Mouse (Mus musculus) myocyte (in vitro differentiated cells): ENCODE measurements around the gene Olfr1195. TPM values are rescaled to one million over a fixed set of nuclear protein-coding genes. Genes with fewer than 3 reads are reported as not detected.
"Not testable (repeated sequence)": the region's sequence is repeated elsewhere in the genome, so short reads cannot be mapped to it uniquely, and the experiment has no call there.

ENCODE experiments used
- H3K27me3 ChIP-seq: one replicate; pipeline ENCODE4 v1.6.1; 2011; ENCODE audit not compliant: control insufficient read depth, insufficient read depth, insufficient read length
- H3K36me3 ChIP-seq: one replicate; pipeline ENCODE4 v1.6.1; 2011; ENCODE audit not compliant: control insufficient read depth, insufficient read depth
- H3K4me2 ChIP-seq: one replicate; pipeline ENCODE4 v1.6.1; 2011; ENCODE audit warnings: low read depth, control low read depth
- H3K4me3 ChIP-seq: one replicate; pipeline ENCODE4 v1.5.1; 2011; ENCODE audit warnings: mild to moderate bottlenecking, control low read depth, moderate library complexity
- H3K79me2 ChIP-seq: one replicate; pipeline ENCODE4 v1.6.1; 2011; ENCODE audit not compliant: control insufficient read depth, insufficient read depth
- H3ac ChIP-seq: one replicate; pipeline ENCODE4 v1.6.1; 2011; ENCODE audit not compliant: control insufficient read depth, insufficient read length
- CEBPB ChIP-seq: IDR thresholded peaks from 2 replicates; pipeline ENCODE4 v1.6.1; 2011; ENCODE audit warnings: mild to moderate bottlenecking, moderate library complexity; ENCODE audit not compliant: poor library complexity, insufficient read depth, severe bottlenecking
- E2F4 ChIP-seq: IDR thresholded peaks from one replicate; pipeline ENCODE4 v1.6.1; 2011; ENCODE audit warnings: mild to moderate bottlenecking, control low read depth, moderate library complexity; ENCODE audit not compliant: insufficient read depth
- MAX ChIP-seq: IDR thresholded peaks from one replicate; pipeline ENCODE4 v1.6.1; 2011; ENCODE audit warnings: low read depth, mild to moderate bottlenecking, control low read depth
- MYOD1 ChIP-seq, 3 experiments: IDR thresholded peaks; one replicate each; pipeline ENCODE4 v1.6.1; 2011; ENCODE audit warnings: control low read depth in 2 of 3, low read depth in 2 of 3, mild to moderate bottlenecking in 2 of 3, moderate library complexity in 1 of 3; ENCODE audit not compliant: insufficient read length in 2 of 3, control insufficient read depth in 1 of 3
- MYOG ChIP-seq, 3 experiments: IDR thresholded peaks; one replicate each; pipeline ENCODE4 v1.6.1; 2011; ENCODE audit warnings: control low read depth in 2 of 3, low read depth in 2 of 3, mild to moderate bottlenecking in 2 of 3; ENCODE audit not compliant: insufficient read length in 2 of 3, control insufficient read depth in 1 of 3, insufficient read depth in 1 of 3
- POLR2A ChIP-seq: IDR thresholded peaks from one replicate; pipeline ENCODE4 v1.6.1; 2011; ENCODE audit warnings: low read depth, mild to moderate bottlenecking, control low read depth, moderate library complexity; ENCODE audit not compliant: insufficient read length
- POLR2AphosphoS2 ChIP-seq: IDR thresholded peaks from one replicate; pipeline ENCODE4 v1.6.1; 2011; ENCODE audit warnings: low read depth, control low read depth; ENCODE audit not compliant: insufficient read length
- REST ChIP-seq: IDR thresholded peaks from one replicate; pipeline ENCODE4 v1.6.1; 2011; ENCODE audit warnings: mild to moderate bottlenecking, control low read depth, moderate library complexity; ENCODE audit not compliant: insufficient read depth, insufficient read length
- SRF ChIP-seq: IDR thresholded peaks from one replicate; pipeline ENCODE4 v1.6.1; 2011; ENCODE audit warnings: low read depth; ENCODE audit not compliant: control insufficient read depth, insufficient read length
- TCF12 ChIP-seq: IDR thresholded peaks from one replicate; pipeline ENCODE4 v1.6.1; 2011; ENCODE audit warnings: mild to moderate bottlenecking, control low read depth; ENCODE audit not compliant: poor library complexity, insufficient read depth, severe bottlenecking
- TCF3 ChIP-seq: IDR thresholded peaks from one replicate; pipeline ENCODE4 v1.6.1; 2011; ENCODE audit warnings: low read depth, control low read depth; ENCODE audit not compliant: insufficient read length
- USF1 ChIP-seq: IDR thresholded peaks from one replicate; pipeline ENCODE4 v1.6.1; 2011; ENCODE audit warnings: low read depth, mild to moderate bottlenecking, control low read depth, moderate library complexity
- polyA plus RNA-seq: library from polyadenylated mRNA; unstranded; fragments of >200 nt; fragmentation: generic; extraction: Trizol; gene quantifications from one replicate; pipeline ENCODE4 v1.2.1, GENCODE M21; 2012; ENCODE audit warnings: missing spikeins

Olfr1195 gene
- not detected for polyA plus RNA-seq

- Histone ChIP-seq H3K4me2 (no peak within 1 kb of the TSS), H3ac (no peak within 1 kb of the TSS), H3K36me3 (no peaks in the 10 kb centered on the region), H3K27me3 (no peaks in the 10 kb centered on the region), H3K4me3 (no peak within 1 kb of the TSS), H3K79me2 (no peaks in the 10 kb centered on the region)
- no peak for TF ChIP-seq REST
- TF ChIP-seq MAX = no peak
- TF ChIP-seq MYOD1 (IDR thresholded peaks at IDR 0.05; ENCODE audit: control insufficient read depth in 1 of 3, insufficient read length in 2 of 3, low read depth in 2 of 3) = no peak
- no peak for TF ChIP-seq POLR2AphosphoS2
- no peak for TF ChIP-seq E2F4
- no peak for TF ChIP-seq CEBPB
These were observed at the start of gene Olfr1195 for GRCm38 (mm10) chr2:88689087-88689486. Gene Olfr1195 (minus strand): TSS chr2:88689187.

DNA sequence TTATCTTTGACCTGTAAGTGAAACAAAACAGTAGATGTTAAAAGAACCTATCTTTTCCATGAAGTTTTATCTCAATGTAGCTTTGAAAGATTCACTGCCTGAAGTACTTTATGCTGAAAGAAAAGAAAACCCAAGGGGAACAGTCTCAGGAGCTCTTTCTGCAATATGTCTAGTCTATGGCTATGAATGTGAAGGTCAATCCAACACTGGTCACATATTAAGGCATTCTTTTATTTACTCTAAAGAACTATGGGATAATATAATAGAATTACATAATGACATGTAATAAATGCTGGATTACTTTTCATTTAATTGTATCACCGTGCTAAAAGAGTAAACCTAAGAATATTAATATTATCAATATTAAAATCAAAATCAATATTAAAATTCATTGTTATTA lies 43.3 kb upstream of the Olfr1195 start, which contains the start of gene Olfr1197:
Gene Olfr1197, minus strand, starts transcription at position 101 of the 400 bp plus-strand sequence.
- TF ChIP-seq REST (no peak), USF1 (no peak), POLR2A (no peak), SRF (no peak), CEBPB (no peak), TCF12 (no peak), POLR2AphosphoS2 (no peak), MAX (no peak), MYOD1 (IDR thresholded peaks at IDR 0.05; ENCODE audit: control insufficient read depth in 1 of 3, insufficient read length in 2 of 3, low read depth in 2 of 3) (no peak), E2F4 (no peak), MYOG (IDR thresholded peaks at IDR 0.05; ENCODE audit: control insufficient read depth in 1 of 3, insufficient read depth in 1 of 3, insufficient read length in 2 of 3, low read depth in 2 of 3) (no peak), TCF3 (no peak)
- Histone ChIP-seq H3ac (no peak within 1 kb of the TSS), H3K79me2 (no peaks in the 10 kb centered on the region), H3K36me3 (no peaks in the 10 kb centered on the region), H3K27me3 (no peaks in the 10 kb centered on the region), H3K4me2 (no peak within 1 kb of the TSS), H3K4me3 (no peak within 1 kb of the TSS)

DNA sequence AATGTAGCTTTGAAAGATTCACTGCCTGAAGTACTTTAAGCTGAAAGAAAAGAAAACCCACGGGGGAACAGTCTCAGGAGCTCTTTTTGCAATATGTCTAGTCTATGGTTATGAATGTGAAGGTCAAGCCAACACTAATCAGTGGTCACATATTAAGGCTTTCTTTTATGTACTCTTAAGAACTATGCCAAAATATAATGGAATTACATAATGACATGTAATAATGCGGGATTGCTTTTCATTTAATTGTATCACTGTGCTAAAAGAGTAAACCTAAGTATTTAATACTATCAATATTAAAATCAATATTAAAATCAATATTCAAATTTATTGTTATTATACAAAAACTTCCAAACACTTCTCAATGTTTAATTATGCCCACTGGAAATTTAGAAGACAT lies 15.5 kb upstream of the Olfr1195 start, which contains the start of gene Olfr1196:
Gene Olfr1196, minus strand, starts transcription at position 101 of the 400 bp plus-strand sequence.
- Histone ChIP-seq H3ac (no peak within 1 kb of the TSS), H3K36me3 (no peaks in the 10 kb centered on the region), H3K4me3 (no peak within 1 kb of the TSS), H3K27me3 (no peaks in the 10 kb centered on the region), H3K79me2 (no peaks in the 10 kb centered on the region), H3K4me2 (no peak within 1 kb of the TSS)
- TF ChIP-seq POLR2A (no peak), MYOD1 (IDR thresholded peaks at IDR 0.05; ENCODE audit: control insufficient read depth in 1 of 3, insufficient read length in 2 of 3, low read depth in 2 of 3) (no peak), USF1 (no peak), TCF3 (no peak), MAX (no peak), SRF (no peak), REST (no peak)

GRCm38 (mm10) chr2:88675328-88675727 lies 13.7 kb downstream of the Olfr1195 start, which contains the start of gene Olfr1193:
Gene Olfr1193 (plus strand): TSS chr2:88675628.
- not testable (repeated sequence) for H3K27me3 ChIP-seq, H3K4me3 ChIP-seq, H3ac ChIP-seq, H3K36me3 ChIP-seq, H3K4me2 ChIP-seq, H3K79me2 ChIP-seq

DNA sequence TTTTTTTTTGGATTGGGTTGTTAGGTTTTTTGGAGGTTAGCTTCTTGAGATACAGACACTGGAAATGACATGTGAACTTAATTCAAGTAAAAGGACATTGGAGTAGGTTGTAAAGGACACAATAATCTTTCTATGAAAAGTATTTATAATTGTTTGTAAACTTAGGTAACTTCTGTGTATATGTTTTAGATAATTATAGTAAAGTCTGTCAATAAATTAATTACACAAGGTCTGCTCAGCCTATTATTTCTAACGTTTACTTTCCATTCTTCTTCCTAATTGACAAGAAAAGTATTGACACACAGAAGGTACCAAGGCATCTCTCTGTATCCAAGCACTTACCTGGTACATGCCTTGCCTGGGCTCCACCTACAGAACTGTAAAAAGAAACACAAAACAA lies 40.8 kb downstream of the Olfr1195 start, which contains the start of gene Olfr1192-ps1:
Gene Olfr1192-ps1, plus strand, starts transcription at position 301 of the 400 bp plus-strand sequence.
- TF ChIP-seq POLR2A (no peak), MAX (no peak), CEBPB (no peak), POLR2AphosphoS2 (no peak), REST (no peak), TCF3 (no peak), MYOD1 (IDR thresholded peaks at IDR 0.05; ENCODE audit: control insufficient read depth in 1 of 3, insufficient read length in 2 of 3, low read depth in 2 of 3) (no peak), E2F4 (no peak), USF1 (no peak)

DNA sequence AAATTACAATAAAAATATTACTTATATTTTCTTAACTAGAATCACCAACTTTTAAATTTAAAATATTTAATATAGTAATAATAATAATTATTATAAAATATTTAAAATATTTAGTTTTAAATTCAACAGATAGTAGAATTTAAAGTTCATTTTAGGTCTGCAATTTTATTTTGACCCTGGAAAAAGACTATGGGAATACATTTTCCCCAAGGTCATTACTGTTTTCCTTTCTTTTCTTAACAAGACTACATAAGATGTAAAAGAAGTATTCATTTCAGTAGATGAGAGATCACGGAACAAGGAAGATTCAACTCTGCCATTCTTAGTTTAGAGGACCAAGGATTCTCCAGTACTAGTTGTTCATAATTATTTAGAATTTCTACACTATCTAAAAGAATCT lies 48.7 kb downstream of the Olfr1195 start, which contains the start of gene Olfr1191-ps1:
Gene Olfr1191-ps1, plus strand, starts transcription at position 301 of the 400 bp plus-strand sequence.
- H3K79me2 ChIP-seq, H3K4me3 ChIP-seq, H3K4me2 ChIP-seq, H3ac ChIP-seq, H3K36me3 ChIP-seq, H3K27me3 ChIP-seq: not testable (repeated sequence)

More for the DNA sequence above, 40.8 kb downstream of the Olfr1195 start, which contains the start of gene Olfr1192-ps1:
- H3K4me3 ChIP-seq = no peak within 1 kb of the TSS
- no peaks in the 10 kb centered on the region for H3K27me3 ChIP-seq
- no peak within 1 kb of the TSS for H3ac ChIP-seq
- H3K79me2 ChIP-seq = no peaks in the 10 kb centered on the region
- no peaks in the 10 kb centered on the region for H3K36me3 ChIP-seq
- no peak within 1 kb of the TSS for H3K4me2 ChIP-seq

Other genes starting within 250 kb of the Olfr1195 start
- gene Gm13757, start 240.1 kb downstream of the Olfr1195 start, polyA plus RNA-seq = not detected
- gene Olfr1183, start 234.3 kb downstream of the Olfr1195 start, polyA plus RNA-seq = not detected
- not detected for gene Olfr1184, start 205.6 kb downstream of the Olfr1195 start, polyA plus RNA-seq
- gene Olfr1185-ps1, start 195.9 kb downstream of the Olfr1195 start, polyA plus RNA-seq = not detected
- gene Olfr1186, start 170.6 kb downstream of the Olfr1195 start, polyA plus RNA-seq = not detected
- gene Olfr1188, start 132.3 kb downstream of the Olfr1195 start, polyA plus RNA-seq = not detected
- not detected for gene Olfr1189, start 102.7 kb downstream of the Olfr1195 start, polyA plus RNA-seq
- gene Olfr1191-ps1, start 48.6 kb downstream of the Olfr1195 start, polyA plus RNA-seq = not detected
- gene Olfr1192-ps1, start 40.7 kb downstream of the Olfr1195 start, polyA plus RNA-seq = not detected
- not detected for gene Olfr1193, start 13.6 kb downstream of the Olfr1195 start, polyA plus RNA-seq
- not detected for gene Olfr1196, start 15.4 kb upstream of the Olfr1195 start, polyA plus RNA-seq
- gene Olfr1197, start 43.2 kb upstream of the Olfr1195 start, polyA plus RNA-seq = not detected
- gene Olfr1198, start 62.2 kb upstream of the Olfr1195 start, polyA plus RNA-seq = not detected
- not detected for gene Olfr1199, start 71.3 kb upstream of the Olfr1195 start, polyA plus RNA-seq
- gene Olfr1200, start 81.3 kb upstream of the Olfr1195 start, polyA plus RNA-seq = not detected
- not detected for gene Olfr1201, start 103.8 kb upstream of the Olfr1195 start, polyA plus RNA-seq
- gene Olfr1202, start 125.3 kb upstream of the Olfr1195 start, polyA plus RNA-seq = not detected
- gene Olfr1205, start 140.6 kb upstream of the Olfr1195 start, polyA plus RNA-seq = not detected
- gene Olfr1204, start 160.1 kb upstream of the Olfr1195 start, polyA plus RNA-seq = not detected
- gene Olfr1206, start 174.0 kb upstream of the Olfr1195 start, polyA plus RNA-seq = not detected
- not detected for gene Olfr1208, start 213.1 kb upstream of the Olfr1195 start, polyA plus RNA-seq
- not detected for gene Olfr1209, start 226.0 kb upstream of the Olfr1195 start, polyA plus RNA-seq
- gene Olfr1211, start 248.9 kb upstream of the Olfr1195 start, polyA plus RNA-seq = not detected